Mouse (Mus musculus) cerebellum, adult 8-10 months (tissue): ENCODE measurements around the gene Gpatch4.

Source experiments
- DNase-seq: peaks from one replicate; pipeline ENCODE4 v3.0.0; 2022

The Gpatch4 gene

DNA sequence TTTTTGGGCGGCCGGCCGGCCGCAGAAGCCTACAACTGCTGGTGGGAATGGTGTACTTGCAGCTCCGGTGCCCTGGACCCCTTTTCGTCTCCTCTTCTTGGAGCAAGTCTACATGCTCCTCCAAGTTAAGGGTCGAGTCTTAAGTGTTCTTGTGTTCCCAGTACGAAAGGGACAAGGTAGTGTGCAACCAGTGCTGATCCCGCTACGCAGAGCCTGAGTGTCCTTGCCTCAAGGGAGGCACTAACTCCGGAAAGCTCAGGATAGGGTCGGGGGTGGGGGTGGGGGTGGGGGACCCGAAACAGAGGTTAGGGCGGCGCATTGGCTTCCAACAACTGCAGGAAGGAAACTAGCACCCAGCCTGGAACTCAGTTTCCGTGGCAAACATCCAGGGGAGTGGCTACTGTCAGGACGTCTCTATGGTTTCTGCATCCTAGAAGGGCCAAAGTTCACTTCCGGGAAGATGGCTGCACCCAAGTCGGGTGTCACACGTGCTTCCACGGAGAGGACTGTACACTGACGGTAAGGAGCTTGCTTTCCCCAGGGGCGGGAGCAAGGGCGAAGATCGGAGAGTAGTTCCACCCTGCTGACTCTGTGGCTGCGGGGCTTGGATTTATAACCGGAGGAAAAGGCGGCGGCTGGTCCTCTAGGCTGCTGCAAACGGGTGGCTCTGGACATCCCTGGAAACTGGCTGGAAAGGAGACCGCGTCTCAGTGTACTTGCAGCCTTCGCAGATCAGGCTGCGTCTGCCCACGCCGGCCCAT, at the start of gene Gpatch4:
TSS of gene Gpatch4 (plus strand) at position 448 of the 761 bp plus-strand sequence.
- peak; percentile 89 for DNase-seq

DNA sequence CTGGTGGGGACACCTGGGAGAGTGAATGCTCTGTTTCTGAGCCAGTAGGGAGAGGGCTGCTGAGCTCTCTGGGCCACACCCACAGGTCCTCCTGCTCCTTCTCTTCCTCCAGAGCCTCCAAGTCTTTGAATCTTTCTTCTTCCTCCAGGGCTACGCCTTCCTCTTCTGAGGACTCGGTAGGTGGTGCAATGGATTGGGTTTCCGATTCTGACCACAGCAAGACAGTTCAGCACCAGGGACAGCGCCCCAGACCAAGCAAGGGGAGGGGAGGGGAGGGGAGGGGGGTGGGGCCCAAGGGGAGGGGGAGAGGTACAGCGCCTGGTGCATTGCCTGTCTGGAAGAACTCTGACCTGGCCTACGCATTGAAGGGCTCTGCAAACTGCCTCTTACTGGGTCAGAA, 49.5 kb upstream of the Gpatch4 start:
- DNase-seq = no peak

- DNase-seq = no peak
Measured at GRCm38 (mm10) chr3:87995331-87995730, 47.6 kb upstream of the Gpatch4 start.

DNA sequence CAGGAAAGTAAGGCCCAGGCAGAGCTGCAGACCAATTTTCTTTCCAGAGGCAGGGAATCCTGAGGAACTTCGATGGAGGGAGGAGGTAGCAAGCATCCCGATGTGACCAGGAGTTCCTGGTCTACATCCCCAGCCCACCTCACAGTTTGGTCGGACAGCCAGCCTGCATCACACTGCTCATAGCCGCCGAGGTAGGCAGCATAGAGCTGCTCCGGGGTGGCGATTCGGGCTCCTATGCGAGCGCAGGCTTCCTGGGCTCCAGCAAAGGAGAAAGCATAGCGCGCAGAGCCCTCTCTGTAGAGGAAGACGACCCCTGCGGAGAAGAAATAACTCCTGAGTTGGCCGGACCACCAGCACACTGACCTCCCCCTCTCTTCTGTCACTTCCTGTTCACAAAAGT, 46.5 kb upstream of the Gpatch4 start:
- DNase-seq = no peak

GRCm38 (mm10) chr3:87996971-87997614, 45.8 kb upstream of the Gpatch4 start:
- no peak for DNase-seq

- no peak for DNase-seq
Measured at GRCm38 (mm10) chr3:87998747-87999146, 44.2 kb upstream of the Gpatch4 start.

- DNase-seq = no peak
Measured at GRCm38 (mm10) chr3:87999243-87999895, 43.5 kb upstream of the Gpatch4 start.

- no peak for DNase-seq
Measured at GRCm38 (mm10) chr3:88000181-88000580, 42.7 kb upstream of the Gpatch4 start, which contains the start of gene Bcan. TSS of gene Bcan (minus strand) at chr3:88000230.

DNA sequence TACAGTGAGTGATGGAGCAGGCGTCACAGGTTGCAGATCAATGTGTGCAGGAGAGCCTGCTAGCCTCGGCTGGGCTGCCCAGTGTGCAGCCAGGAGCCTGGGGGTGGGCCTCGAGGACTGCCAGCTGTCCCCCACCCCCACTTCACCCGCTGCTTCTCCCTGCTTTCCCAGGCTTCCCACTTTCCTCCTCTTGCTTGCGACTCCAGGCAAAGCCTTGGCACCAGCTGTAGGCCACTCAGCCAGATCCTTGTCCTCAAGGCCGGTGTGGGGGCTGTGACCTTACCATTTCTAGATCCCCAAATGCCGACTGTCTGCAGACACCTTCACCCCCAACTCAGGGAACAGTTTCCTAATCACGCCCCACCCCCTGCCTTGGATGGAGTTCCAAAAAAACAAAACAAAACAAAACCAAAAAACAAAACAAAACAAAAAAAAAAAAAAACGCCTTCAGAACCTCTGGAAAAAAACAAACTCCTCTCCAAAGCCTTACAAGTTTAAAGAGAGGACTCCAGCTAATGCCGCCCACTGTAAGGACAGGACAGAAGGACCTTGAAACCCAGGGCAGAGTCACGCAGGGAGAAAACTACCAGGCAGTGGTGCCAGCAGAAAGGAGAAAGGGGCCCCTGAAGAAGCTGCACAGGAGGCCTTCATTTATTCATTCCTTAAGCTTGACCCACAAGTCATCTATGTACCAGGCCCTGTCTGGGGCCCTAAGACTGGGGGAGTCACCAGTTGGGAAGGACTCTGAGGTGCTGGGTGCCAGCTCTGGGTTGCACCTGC, 41.9 kb upstream of the Gpatch4 start:
- DNase-seq = no peak

DNA sequence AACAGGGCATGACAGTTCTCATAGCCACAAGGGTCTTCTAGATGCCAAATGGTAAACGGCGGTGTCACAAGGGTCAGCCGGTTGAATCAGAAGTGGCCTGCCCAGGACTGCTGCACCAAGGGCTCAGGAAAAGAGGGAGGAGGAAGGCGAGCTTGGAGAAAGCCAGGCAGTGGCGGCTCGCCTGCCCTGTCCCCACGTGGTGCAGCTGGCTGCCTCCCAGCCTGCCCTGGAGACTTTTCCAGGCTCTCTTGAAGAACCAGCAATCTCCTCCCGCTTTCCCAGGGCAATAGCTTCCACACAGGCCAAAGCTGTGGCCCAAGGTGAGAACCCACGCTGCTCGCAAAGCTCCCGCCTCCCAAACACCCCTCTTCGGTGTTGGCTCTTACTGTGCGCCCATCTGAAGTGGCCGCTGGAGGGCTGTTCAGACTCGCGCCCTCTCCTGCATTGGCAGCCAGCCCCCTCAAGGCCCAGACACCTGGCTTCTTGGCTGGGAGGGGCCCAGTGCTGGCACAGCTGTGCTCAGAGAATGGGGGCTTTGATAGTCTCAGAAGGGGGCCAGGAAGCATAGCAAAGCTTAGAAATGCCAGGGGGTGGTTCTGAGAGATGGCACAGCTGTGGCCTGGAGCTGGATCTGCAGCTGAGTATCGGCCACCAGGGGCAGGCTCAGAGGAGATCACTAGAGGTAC, 40.5 kb upstream of the Gpatch4 start:
- no peak for DNase-seq

DNA sequence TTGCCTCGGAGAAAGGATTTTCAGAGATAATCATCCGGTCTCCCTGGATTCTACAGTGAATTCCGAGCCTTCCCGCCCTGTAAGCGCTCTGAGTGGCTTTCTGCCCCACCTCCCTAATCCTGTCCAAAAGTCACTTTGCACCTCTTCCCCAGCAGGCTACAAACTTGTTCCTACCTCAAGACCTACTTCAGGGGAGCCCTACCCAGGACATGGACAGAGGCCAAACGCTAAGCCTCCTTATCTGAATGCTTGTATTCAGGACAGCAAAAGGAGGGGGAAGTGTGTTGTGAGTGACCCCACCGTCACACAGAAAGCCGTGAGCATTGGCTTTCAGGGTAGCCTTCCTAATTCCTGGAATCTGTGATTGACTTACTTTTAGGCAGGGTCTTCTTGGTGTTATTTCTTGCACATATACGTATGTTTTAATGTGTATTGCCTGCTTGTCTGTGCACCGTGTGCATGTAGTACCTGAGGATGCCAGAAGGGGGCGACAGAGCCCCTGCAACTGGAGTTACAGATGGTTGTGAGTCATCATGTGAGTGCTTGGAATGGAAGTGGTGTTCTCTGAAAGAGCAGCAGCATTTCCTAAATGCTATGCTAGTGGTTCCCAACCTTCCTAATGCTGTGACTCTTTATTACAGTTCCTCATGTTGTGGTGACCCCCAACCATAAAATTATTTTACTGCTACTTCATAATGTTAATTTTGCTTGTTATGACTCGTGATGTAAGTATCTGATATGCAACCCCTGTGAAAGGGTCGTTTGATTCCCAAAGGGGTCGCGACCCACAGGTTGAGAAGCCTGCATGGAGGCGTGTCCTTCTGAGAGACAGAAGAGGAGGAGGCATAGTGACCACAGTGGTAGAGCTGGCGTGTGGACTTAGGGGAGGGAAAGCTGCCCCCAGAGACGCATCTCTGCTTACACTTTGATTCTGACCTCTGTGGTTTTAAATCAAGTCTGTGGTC, 36.8 kb upstream of the Gpatch4 start:
- DNase-seq = no peak

- peak; percentile 44 for DNase-seq
Measured at GRCm38 (mm10) chr3:88010634-88011265, 32.2 kb upstream of the Gpatch4 start.

DNA sequence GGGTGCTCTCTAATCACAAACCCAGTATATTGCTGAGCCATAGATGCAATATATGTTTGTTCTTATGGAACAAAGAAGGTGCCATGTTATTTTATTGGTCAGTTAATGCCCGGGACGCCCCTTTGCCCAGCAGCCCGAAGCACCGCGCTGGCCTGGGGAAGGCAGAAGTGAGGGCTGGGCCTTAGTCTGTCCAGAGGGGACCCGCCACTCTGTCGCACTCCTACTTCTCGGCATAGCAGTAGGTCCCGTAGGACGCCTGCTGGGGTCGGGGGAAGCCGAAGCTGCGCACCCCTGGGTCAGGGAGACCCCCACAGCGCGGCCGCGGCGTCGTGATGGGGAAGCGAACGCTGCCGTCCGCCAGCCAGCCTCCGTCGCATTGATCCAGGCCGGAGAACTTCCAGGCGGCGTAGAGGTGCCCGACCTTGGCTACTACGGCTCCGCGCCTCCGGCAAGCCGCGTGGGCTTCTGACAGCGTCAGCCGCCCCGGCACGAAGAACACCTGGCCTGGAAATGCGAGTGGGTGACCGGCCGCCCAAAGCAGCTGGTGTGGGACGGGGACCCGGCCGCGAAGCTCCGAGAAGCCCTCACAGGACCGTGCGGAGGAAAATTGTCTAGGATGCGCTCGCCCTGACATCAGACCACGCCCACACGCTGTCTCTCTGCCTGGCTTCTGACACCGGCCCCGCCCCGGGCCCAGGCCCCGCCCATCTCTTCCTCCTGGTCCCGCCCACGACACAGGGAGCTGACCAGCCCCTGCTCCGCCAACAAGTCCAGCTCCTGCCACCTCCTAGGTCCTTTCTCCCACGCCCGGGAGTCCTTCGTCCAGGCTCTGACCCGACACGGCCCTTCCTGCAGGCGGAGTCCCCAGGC, 20.4 kb upstream of the Gpatch4 start:
- DNase-seq = peak; percentile 91

GRCm38 (mm10) chr3:88023192-88024074, 19.5 kb upstream of the Gpatch4 start:
- DNase-seq = no peak

GRCm38 (mm10) chr3:88026823-88027222, 16.1 kb upstream of the Gpatch4 start:
- no peak for DNase-seq

DNA sequence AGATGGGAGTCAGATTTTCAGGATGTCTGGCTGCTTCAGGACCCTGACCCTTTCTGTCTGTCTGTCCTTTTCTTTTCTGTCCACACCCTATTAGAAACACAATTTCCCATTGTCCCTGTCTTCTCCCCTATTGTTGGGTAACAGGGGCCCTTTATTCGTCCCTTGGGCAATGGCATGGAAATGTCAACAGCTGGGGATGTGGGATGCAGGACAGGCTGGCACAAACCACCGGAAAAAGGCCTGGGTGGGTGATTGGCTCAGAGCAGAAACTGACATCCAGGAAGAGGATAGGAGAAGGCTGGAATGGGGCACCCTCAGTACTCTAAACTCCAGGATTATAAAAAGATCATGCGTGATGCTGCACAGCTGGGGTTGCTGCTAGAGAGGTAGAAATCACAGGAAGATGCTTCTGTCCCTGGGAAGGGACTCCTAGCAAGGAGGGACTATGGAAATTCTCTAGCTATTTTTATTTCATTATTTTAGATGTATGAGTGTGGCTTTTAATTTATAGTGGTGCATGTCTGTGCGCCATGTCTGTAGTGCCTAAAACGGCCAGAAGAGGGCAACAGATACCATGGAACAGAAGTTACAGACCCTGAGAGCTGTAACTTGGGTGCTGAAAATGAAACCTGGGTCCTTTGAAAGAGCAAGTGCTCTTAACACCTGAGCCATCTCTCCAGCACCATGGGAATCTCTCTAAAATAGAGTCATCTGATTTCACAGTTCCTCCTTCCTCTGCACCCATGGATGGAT, 15.3 kb upstream of the Gpatch4 start, which contains the start of gene Hapln2:
TSS of gene Hapln2 (minus strand) at position 150 of the 753 bp plus-strand sequence.
- DNase-seq = no peak

DNA sequence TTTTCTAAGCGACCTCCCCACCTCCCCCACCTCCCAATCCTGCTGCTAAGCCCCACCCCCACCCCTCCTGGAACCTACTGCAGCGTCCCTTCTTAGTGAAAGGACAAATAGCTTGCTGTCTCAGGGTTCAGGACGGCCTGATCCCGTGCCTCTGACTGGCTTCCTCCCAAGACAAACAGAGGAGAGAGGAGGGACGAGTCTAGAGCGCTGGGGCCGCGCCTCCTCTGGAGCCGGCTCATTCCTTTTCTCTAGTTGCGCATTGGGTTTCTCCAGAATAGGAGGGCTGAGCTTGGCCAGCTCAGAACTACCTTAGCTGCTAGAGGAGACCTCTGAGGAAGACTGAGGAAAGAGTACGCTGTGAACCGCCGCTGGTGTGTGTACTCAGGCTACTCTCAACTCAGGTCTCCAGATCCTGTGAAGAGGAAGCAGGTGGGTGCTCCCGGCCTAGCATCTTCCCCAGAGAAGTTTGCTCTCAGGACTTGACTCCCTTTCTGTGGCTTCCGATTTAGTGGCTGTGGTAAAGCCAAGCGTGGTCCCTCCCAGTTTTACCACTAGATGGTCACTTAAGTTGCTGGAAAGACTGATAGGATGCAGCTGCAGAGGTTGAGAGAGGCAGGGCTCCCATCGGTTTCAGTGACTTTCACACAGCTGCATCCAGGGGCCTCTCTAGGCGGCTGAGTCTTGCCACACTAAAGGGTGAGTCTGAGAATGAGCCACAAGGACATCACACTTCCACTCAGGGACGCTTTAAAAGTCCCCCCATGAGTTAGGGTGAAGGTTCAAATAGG, 12.1 kb upstream of the Gpatch4 start:
- no peak for DNase-seq
